Mouse (Mus musculus): ENCODE data around the gene Med18.
"Not testable (repeated sequence)": the region's sequence is repeated elsewhere in the genome, so short reads cannot be mapped to it uniquely, and the experiment has no call there.

The Med18 gene

DNA sequence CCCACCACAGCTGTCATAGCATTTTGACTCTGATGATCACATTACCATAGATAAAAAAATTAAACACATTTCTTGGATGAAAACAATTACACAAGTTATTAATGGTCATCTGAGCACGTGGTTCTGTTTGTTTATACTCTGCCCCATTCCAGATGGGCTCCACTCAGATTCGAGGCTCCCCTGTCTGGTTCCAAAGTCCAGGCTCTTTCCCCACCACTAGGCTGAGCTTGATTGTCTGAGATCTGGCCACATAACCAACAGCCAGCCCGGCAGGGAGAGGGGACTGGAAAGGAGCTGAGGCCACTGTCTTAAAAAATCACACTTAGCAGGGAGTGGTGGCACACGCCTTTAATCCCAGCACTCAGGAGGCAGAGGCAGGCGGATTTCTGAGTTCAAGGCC, 21.1 kb upstream of the Med18 start:
- in situ Hi-C loops (cut with MboI; ENCODE audit: low pct_unique_long_range_greater_than_20kb in 1 of 2, low sequenced_read_pairs in 2 of 2, unreplicated experiment in 1 of 2) = no loop called here

DNA sequence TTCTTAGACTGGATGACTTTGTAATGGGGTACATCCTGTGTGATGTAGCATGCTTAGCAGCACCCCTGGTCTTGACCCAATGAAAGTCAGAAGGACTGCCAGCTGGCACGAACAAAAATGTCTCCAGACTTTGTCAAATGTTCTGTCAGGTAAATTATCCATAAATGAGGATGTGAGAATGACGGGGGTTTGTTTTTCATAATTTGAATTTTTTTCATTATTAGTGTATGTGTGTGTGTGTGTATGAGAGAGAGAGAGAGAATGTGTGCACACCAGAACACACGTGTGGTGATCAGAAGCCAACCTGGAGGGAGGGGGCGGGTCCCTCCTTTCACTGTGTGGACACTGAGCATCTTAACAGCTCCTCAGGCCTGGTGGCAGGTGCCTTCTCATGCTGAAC, 20.5 kb upstream of the Med18 start:
- in situ Hi-C loops (cut with MboI; ENCODE audit: low pct_unique_long_range_greater_than_20kb in 1 of 2, low sequenced_read_pairs in 2 of 2, unreplicated experiment in 1 of 2) = no loop called here

DNA sequence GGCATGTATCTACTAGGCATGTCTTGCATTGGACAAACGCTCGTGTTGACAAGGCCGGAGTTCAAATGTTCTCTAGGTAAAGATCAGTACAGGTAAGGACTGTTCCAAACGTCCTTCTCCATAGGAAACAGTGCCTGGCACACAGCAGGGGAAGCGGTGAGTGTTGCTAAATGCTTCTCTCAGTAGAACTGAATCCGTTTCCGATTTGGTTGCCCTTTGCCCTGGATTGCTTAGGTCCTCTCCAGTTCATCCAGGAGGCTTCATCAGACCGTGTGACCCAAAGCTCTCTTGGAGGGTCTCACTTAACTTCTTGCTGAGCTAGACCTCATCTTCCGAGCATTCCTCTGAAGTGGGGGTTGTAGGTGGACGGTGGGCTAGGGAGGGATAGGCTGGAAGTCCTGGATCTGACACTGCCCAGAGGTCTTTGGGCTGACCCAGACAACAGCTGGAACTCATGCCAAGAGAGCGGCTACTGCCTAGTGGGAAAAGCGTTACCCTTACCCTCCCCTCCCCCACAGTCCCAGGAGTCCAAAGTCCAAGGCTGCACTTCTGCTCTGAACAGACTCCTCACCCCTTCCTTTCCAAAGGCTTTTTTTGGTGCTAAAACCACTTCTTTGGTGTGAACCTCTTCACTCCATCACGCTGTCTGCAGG, 19.4 kb upstream of the Med18 start:
- in situ Hi-C loops (cut with MboI; ENCODE audit: low pct_unique_long_range_greater_than_20kb in 1 of 2, low sequenced_read_pairs in 2 of 2, unreplicated experiment in 1 of 2) = no loop called here

DNA sequence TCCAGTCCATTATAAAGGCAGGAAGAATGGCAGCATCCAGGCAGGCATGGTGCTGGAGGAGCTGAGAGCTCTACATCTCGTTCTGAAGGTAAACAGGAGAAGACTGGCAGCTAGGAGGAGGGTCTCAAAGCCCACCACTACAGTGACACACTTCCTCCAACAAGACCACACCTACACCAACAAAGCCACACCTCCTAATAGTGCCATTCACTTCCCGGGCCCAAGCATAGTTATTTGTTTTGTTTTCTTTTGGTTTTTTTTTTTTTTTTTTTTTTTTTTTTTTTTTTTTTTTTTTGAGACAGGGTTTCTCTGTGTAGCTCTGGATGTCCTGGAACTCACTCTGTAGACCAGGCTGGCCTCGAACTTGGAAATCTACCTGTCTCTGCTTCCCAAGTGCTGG, 18.4 kb upstream of the Med18 start:
- in situ Hi-C loops (cut with MboI; ENCODE audit: low pct_unique_long_range_greater_than_20kb in 1 of 2, low sequenced_read_pairs in 2 of 2, unreplicated experiment in 1 of 2) = not testable (repeated sequence)

- in situ Hi-C loops (cut with MboI; ENCODE audit: low pct_unique_long_range_greater_than_20kb in 1 of 2, low sequenced_read_pairs in 2 of 2, unreplicated experiment in 1 of 2) = no loop called here
Observed at GRCm38 (mm10) chr4:132477833-132478232, 14.1 kb upstream of the Med18 start.

- in situ Hi-C loops (cut with MboI; ENCODE audit: low pct_unique_long_range_greater_than_20kb in 1 of 2, low sequenced_read_pairs in 2 of 2, unreplicated experiment in 1 of 2) = no loop called here
Observed at GRCm38 (mm10) chr4:132475895-132476878, 12.5 kb upstream of the Med18 start.

DNA sequence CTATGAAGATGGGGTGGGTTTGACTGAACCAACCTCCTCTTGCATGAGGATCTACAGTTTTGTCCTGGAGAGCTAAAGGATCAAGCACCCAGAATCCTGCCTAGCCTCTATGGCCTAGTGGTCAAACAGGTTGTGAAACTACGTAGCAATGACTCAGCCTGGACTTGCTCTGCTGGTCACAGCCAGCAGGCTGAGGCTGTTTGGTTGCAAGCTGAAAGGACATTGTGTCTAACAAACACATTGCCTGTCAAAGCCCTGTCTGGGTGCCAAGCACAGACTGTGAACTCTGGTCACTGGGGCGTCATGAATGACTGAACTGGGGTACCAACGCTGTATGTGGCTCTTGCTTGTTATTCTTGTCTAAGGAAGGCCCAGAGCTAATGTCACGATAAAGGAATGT, 10.9 kb upstream of the Med18 start:
- in situ Hi-C loops (cut with MboI; ENCODE audit: low pct_unique_long_range_greater_than_20kb in 1 of 2, low sequenced_read_pairs in 2 of 2, unreplicated experiment in 1 of 2) = no loop called here

DNA sequence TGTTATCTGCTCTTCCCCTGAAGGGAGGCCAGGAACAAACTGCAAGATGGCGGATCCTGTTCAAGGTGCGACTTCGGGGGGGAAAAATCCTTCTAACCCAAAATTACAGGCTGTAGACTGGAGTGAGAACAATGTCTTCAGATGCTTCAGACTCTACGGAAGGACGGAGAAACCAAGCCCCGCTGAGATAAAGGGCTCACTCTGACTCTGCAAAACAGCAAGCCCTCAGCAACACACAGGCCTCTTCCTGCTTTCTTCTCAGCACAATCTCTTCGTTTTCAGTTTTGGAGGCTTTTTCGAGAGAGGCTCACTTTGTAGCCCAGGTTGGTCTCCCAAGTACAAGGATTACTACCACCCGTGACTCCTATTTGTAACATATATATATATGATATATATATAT, 9.7 kb upstream of the Med18 start:
- in situ Hi-C loops (cut with MboI; ENCODE audit: low pct_unique_long_range_greater_than_20kb in 1 of 2, low sequenced_read_pairs in 2 of 2, unreplicated experiment in 1 of 2) = no loop called here

GRCm38 (mm10) chr4:132469873-132470272, 6.2 kb upstream of the Med18 start:
- in situ Hi-C loops (cut with MboI; ENCODE audit: low pct_unique_long_range_greater_than_20kb in 1 of 2, low sequenced_read_pairs in 2 of 2, unreplicated experiment in 1 of 2) = no loop called here

DNA sequence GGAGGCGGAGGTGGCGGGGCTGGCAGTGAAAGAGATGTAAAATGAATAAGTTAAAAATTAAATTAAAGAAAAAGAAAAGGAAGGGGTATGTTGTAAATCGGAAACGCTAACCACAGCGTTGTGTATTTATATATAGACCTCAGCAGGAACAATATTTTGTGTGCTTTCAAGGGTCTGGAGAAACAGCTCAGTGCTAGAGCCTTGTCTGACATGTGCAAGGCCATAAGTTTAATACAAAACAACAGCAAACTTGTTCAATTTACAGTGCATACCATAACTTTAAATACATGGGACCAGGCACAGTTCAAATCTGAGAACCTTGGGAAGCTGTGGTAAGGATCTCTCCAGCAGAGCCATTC, 513 bp upstream of the Med18 start:
- in situ Hi-C loops (cut with MboI; ENCODE audit: low pct_unique_long_range_greater_than_20kb in 1 of 2, low sequenced_read_pairs in 2 of 2, unreplicated experiment in 1 of 2) = no loop called here

DNA sequence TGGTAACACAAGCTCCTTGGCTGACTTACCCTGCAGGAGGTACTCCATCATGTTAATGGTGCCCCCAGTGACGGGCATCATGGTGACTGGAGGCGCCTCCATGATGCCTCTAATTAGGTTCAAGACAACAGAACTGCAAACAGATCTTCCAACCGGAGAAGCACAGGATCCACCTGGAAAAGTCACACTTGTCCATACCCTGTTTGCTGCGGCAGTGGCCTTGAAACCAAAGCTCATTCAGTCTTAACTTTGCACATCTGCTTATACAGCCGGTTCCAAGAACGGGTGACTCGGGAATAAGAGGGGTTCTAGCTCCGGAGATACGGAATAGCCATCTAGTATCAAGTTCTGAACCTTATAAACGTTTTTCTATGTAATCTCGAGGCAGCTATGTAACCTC, 885 bp downstream of the Med18 start:
- in situ Hi-C loops (cut with MboI; ENCODE audit: low pct_unique_long_range_greater_than_20kb in 1 of 2, low sequenced_read_pairs in 2 of 2, unreplicated experiment in 1 of 2) = no loop called here

DNA sequence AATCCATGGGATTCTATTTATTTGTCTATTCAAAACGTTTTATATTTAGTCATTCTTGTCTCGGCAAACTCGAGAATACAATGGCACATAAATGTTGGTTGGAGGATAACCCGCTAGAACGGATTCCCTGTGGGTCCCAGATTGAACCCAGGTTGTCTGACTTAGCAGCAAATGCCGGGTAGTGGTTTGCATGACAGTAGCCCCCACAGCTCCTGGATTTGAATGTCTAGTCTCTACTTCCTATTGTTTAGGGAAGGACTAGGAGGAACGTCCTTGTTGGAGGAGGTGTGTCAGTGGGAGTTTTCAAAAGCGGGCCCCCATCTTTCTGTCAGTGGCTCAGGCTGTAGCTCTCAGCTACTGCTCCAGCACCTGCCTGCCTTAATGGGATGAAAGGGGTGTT, 3.5 kb downstream of the Med18 start:
- in situ Hi-C loops (cut with MboI; ENCODE audit: low pct_unique_long_range_greater_than_20kb in 1 of 2, low sequenced_read_pairs in 2 of 2, unreplicated experiment in 1 of 2) = no loop called here

GRCm38 (mm10) chr4:132455561-132455960, 8.2 kb downstream of the Med18 start:
- in situ Hi-C loops (cut with MboI; ENCODE audit: low pct_unique_long_range_greater_than_20kb in 1 of 2, low sequenced_read_pairs in 2 of 2, unreplicated experiment in 1 of 2) = no loop called here

DNA sequence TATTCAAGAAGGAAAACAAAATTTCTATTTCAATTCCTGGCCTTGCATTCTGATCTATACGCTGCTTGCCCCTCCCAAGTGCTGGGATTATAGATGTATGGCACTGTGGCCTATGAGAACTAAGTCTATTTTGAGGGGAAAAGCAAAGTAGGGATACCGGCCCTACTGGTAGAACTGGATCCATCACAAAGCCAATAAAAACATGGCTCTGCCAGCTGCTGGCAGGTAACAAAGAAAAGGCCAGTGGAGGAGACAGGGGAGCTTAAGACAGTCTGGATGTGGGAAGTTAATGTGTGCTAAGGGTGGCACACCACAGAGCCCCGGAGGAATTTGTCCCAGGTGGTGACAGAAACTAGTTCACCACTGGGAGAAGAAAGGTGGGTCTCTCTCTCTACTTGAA, 8.6 kb downstream of the Med18 start:
- in situ Hi-C loops (cut with MboI; ENCODE audit: low pct_unique_long_range_greater_than_20kb in 1 of 2, low sequenced_read_pairs in 2 of 2, unreplicated experiment in 1 of 2) = no loop called here

DNA sequence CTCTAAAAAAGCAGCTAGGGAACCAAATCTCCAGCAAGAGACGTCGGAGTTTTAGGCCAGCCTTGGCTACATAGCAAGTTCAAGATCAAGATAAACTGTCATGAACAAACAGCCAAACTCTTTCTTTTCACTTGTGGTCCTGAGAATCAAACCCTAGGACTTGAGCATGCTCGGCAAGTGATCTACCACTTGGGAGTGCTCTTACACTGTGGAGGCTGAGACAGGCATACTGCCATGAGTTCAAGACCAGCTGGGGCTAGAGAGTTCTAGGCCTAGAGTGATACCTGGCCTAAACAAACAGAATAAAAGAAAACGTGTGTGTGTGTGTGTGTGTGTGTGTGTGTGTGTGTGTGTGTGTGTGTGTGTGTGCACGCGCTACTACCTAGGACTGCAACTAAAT, 9.5 kb downstream of the Med18 start:
- in situ Hi-C loops (cut with MboI; ENCODE audit: low pct_unique_long_range_greater_than_20kb in 1 of 2, low sequenced_read_pairs in 2 of 2, unreplicated experiment in 1 of 2) = no loop called here

GRCm38 (mm10) chr4:132449778-132450177, 13.9 kb downstream of the Med18 start:
- in situ Hi-C loops (cut with MboI; ENCODE audit: low pct_unique_long_range_greater_than_20kb in 1 of 2, low sequenced_read_pairs in 2 of 2, unreplicated experiment in 1 of 2) = no loop called here

DNA sequence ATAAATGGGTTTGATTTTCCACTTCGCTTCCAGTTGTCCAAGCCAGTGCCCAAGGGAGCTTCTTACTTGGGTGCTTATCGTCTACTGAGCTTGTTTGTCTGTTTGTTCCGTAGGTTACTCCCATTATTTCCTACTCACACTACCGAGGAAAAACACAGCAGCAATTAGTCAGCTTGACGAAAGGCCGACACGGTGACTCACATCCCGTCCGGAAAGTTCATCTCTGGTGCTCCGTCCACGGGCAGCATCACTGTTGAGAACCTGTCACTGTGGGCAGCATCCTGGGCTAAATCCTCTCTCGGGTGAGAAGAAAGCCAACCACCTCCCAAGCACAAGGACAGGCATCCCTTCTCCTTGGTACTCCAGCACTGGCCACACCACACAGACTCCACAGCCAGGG, 17.6 kb downstream of the Med18 start:
- in situ Hi-C loops (cut with MboI; ENCODE audit: low pct_unique_long_range_greater_than_20kb in 1 of 2, low sequenced_read_pairs in 2 of 2, unreplicated experiment in 1 of 2) = no loop called here

GRCm38 (mm10) chr4:132444516-132444915, 19.2 kb downstream of the Med18 start:
- in situ Hi-C loops (cut with MboI; ENCODE audit: low pct_unique_long_range_greater_than_20kb in 1 of 2, low sequenced_read_pairs in 2 of 2, unreplicated experiment in 1 of 2) = no loop called here

DNA sequence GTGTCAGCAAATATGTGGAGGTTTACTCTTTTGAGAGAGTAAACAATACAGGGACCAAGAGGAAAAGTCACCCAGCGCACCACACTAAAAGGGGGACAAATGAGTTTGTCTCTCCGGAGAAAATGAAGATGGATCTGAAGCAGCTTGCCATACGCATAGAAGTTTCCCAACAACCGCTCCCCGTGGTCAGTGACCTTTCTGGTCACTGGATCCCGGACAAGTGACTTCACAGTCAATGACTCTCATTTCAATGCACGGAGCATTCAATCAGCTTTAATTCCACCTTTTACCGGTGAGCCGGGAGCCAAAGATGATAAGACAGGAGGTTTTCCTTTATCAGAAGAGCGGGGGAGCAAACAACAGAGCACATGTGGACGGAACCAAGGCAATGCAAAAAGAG, 25.9 kb downstream of the Med18 start:
- in situ Hi-C loops (cut with MboI; ENCODE audit: low pct_unique_long_range_greater_than_20kb in 1 of 2, low sequenced_read_pairs in 2 of 2, unreplicated experiment in 1 of 2) = no loop called here

Data from mouse embryonic stem cell (cell line).